Mouse (Mus musculus) midbrain, postnatal 0 days (tissue): ENCODE measurements around the gene Kif6. TPM values are rescaled to one million over a fixed set of nuclear protein-coding genes. Genes with fewer than 3 reads are reported as not detected.

Source experiments
- ATAC-seq: fragments of 200-750 bp; cut with Nextera tagmentation; 2 replicates; pipeline ENCODE4 v1.8.0; 2017; ENCODE audit warnings: moderate number of reproducible peaks, mild to moderate bottlenecking, moderate TSS enrichment, moderate library complexity; ENCODE audit not compliant: low FRiP score
- DNase-seq: peaks from one replicate; pipeline ENCODE4 v3.0.0-alpha.2; 2015; ENCODE audit warnings: low spot score
- H3K27ac ChIP-seq: fragments of 300-500 bp; sonication (generic); 2 replicates; pipeline ENCODE4 v1.5.1; 2014; ENCODE audit warnings: low read depth, mild to moderate bottlenecking, low read length, mixed read lengths
- H3K27me3 ChIP-seq: fragments of 300-500 bp; sonication (generic); 2 replicates; pipeline ENCODE4 v1.6.1; 2014; ENCODE audit warnings: low read length, control low read depth, mixed read lengths; ENCODE audit not compliant: insufficient read depth
- H3K36me3 ChIP-seq: fragments of 300-500 bp; sonication (generic); 2 replicates; pipeline ENCODE4 v1.6.1; 2014; ENCODE audit warnings: low read length, control low read depth, mixed read lengths; ENCODE audit not compliant: insufficient read depth
- H3K4me1 ChIP-seq: fragments of 300-500 bp; sonication (generic); 2 replicates; pipeline ENCODE4 v1.6.1; 2014; ENCODE audit warnings: mild to moderate bottlenecking, control low read depth, antibody characterized with exemption, low read length, mixed read lengths; ENCODE audit not compliant: insufficient read depth
- H3K4me2 ChIP-seq: fragments of 300-500 bp; sonication (generic); 2 replicates; pipeline ENCODE4 v1.6.1; 2014; ENCODE audit warnings: low read depth, mild to moderate bottlenecking, low read length, mixed read lengths; ENCODE audit not compliant: poor library complexity, severe bottlenecking
- H3K4me3 ChIP-seq: fragments of 300-500 bp; sonication (generic); 2 replicates; pipeline ENCODE4 v1.5.1; 2014; ENCODE audit warnings: low read depth, mild to moderate bottlenecking, low read length, moderate library complexity
- H3K9ac ChIP-seq: fragments of 300-500 bp; sonication (generic); replicated peaks from 2 replicates; pipeline ENCODE4 v1.6.1; 2014; ENCODE audit warnings: mild to moderate bottlenecking, low read length, moderate library complexity, mixed read lengths; ENCODE audit not compliant: poor library complexity, severe bottlenecking
- H3K9me3 ChIP-seq: fragments of 300-500 bp; sonication (generic); 2 replicates; pipeline ENCODE4 v1.6.1; 2016; ENCODE audit warnings: low read length, control low read depth
- CTCF ChIP-seq: IDR thresholded peaks from 2 replicates; pipeline ENCODE4 v1.5.1; 2016; ENCODE audit warnings: antibody characterized with exemption, mild to moderate bottlenecking
- WGBS: fragments of 180-500 bp; shearing (Covaris S2); extraction: QIAGEN DNeasy Blood & Tissue Kit; methylation state at CpG from one replicate; pipeline ENCODE4 v1.1.7; 2014; 5-methylcytosine and 5-hydroxymethylcytosine counted together
- polyA plus RNA-seq: library from polyadenylated mRNA; unstranded; fragments of >200 nt; fragmentation: Nextera tagmentation; extraction: Ambion mirVana; gene quantifications from 2 replicates; pipeline ENCODE4 v1.2.1, GENCODE M21; 2015
- total RNA-seq: library from RNA; depleted of rRNA; stranded (reverse); fragments of >200 nt; gene quantifications from 2 replicates; pipeline ENCODE4 v1.2.3, GENCODE M21; 2014

The Kif6 gene
- total and polyA plus RNA-seq, 2 experiments from 2014 or later: 1.7 to 2.1 TPM

GRCm38 (mm10) chr17:49860057-49860816, 245.3 kb downstream of the Kif6 start:
- no peak for TF ChIP-seq CTCF
- WGBS: 90% methylated on average over 10 of the region's 10 CpGs
- ATAC-seq: no peak

DNA sequence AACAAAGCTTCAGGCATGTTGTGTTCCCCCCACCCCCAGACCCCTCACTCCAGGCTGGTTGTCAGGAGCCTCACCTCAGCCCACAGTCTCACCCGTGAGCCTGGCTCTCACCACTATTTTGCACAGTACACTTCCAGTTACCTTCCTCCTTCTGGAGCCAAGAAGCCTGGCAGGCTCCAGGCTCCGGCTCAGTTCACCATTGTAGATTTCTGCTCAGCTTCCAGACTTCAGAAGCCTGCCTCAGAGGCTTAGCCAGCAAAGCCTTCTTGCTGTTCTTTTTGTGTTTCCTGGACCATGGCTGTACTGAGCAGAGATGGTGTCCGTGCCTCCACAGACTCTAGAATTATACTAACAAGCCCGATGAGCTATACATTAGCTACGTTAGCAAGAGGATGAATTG, 248.7 kb downstream of the Kif6 start:
- Histone ChIP-seq H3K4me2 (no peak overlapping the region), H3K4me1 (no peaks in the 10 kb centered on the region; the same call in 1 of the 2 replicates), H3K9me3 (no peaks in the 10 kb centered on the region), H3K9ac (no peak overlapping the region), H3K27me3 (no peaks in the 10 kb centered on the region), H3K27ac (no peak overlapping the region), H3K4me3 (no peak overlapping the region), H3K36me3 (no peaks in the 10 kb centered on the region)
- 25% methylated on average over 5 of the region's 5 CpGs for WGBS
- peak; percentile 57; the same call in 1 of the 2 replicates for ATAC-seq
- no peak for TF ChIP-seq CTCF
- DNase-seq: peak; percentile 27

More at GRCm38 (mm10) chr17:49860057-49860816, 245.3 kb downstream of the Kif6 start:
- Histone ChIP-seq H3K4me2 (no peak overlapping the region), H3K36me3 (no peaks in the 10 kb centered on the region), H3K27me3 (no peaks in the 10 kb centered on the region), H3K4me1 (no peaks in the 10 kb centered on the region), H3K9me3 (no peaks in the 10 kb centered on the region), H3K4me3 (no peak overlapping the region), H3K9ac (no peak overlapping the region), H3K27ac (no peak overlapping the region)
- no peak for DNase-seq

DNA sequence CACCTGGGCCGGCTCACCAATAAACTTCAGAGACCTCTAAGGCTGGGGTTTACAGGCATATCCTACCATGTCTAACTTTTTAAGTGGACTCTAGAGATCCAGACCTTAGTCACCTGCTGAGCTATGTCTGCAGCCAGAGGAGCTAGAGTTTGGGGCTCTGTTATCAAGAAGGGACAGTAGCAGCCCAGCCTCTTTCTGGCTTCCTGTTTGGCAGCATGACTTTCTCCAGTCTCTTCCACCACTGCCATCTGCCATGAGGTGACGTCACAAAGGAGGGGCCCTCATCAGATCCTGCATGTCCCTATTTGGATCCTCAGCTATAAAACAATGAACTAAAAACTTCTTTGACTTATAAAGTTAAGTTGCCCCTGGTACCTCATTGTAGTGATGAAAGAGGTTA, 250.7 kb downstream of the Kif6 start:
- Histone ChIP-seq H3K4me2 (no peak overlapping the region), H3K4me1 (no peaks in the 10 kb centered on the region; the same call in 1 of the 2 replicates), H3K36me3 (no peaks in the 10 kb centered on the region), H3K9ac (no peak overlapping the region), H3K27ac (no peak overlapping the region), H3K9me3 (no peaks in the 10 kb centered on the region), H3K4me3 (no peak overlapping the region), H3K27me3 (no peaks in the 10 kb centered on the region)
- ATAC-seq (no peak), DNase-seq (no peak)
- no peak for TF ChIP-seq CTCF
- 87% methylated on average over 2 of the region's 2 CpGs for WGBS

DNA sequence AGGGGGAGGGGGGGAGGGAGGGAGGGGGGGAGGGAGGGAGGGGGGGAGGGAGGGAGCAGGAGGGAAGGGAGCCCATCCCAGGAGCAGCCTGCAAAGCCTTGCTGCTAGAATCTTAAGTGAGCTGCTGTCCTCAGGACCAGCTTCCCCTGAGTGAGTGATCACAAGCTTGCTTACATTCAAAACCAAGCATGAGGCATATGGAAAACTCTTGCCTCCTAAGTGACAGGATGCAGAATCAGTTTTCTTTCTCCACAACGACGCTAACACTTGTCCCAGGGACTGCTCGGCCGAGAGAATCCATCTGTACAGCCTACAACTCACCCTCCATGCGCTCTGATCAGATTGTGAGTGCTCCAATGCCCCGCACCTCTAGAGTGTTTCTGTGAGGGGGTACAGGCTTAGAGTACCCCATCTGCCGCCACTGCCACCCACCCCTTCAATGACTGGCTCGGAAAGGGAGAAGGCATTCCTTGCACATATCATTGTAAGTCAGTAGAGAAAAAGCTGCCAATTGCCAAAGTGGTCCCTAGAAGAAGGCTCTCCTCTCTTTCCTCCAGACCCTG, 251.8 kb downstream of the Kif6 start:
- Histone ChIP-seq H3K9me3 (no peaks in the 10 kb centered on the region), H3K4me3 (no peak overlapping the region), H3K36me3 (no peaks in the 10 kb centered on the region), H3K4me2 (no peak overlapping the region), H3K27ac (no peak overlapping the region), H3K4me1 (peaks cover 4% of the 10 kb centered on the region; the same call in 1 of the 2 replicates), H3K27me3 (no peaks in the 10 kb centered on the region), H3K9ac (no peak overlapping the region)
- DNase-seq (no peak), ATAC-seq (no peak)
- TF ChIP-seq CTCF: no peak
- whole genome bisulfite sequencing: 82% methylated on average over 8 of the region's 8 CpGs

GRCm38 (mm10) chr17:49867321-49868137, 252.6 kb downstream of the Kif6 start:
- Histone ChIP-seq H3K4me2 (no peak overlapping the region), H3K4me1 (peaks cover 4% of the 10 kb centered on the region; the same call in 1 of the 2 replicates), H3K27ac (no peak overlapping the region), H3K9me3 (no peaks in the 10 kb centered on the region), H3K36me3 (no peaks in the 10 kb centered on the region), H3K27me3 (no peaks in the 10 kb centered on the region), H3K9ac (0 out of 2 replicates have a peak overlapping the region, but pooled peaks have one; percentile 24), H3K4me3 (no peak overlapping the region)
- 0 out of 2 replicates have a peak, but pooled peaks have one; percentile 7 for TF ChIP-seq CTCF
- ATAC-seq (peak; percentile 31; the same call in 1 of the 2 replicates), DNase-seq (peak; percentile 63)
- 20% methylated on average over 13 of the region's 13 CpGs for whole genome bisulfite sequencing
